Mouse (Mus musculus) kidney, adult 2 months (tissue): ENCODE data around the gene Txnrd3. TPM values are rescaled to one million over a fixed set of nuclear protein-coding genes. Genes with fewer than 3 reads are reported as not detected.
A peak's percentile ranks its signal among the peaks of the same experiment; 100 is the strongest.

Experiments
- DNase-seq: peaks from one replicate; pipeline ENCODE4 v3.0.0; 2021
- H3K27ac ChIP-seq: fragments of 200-500 bp; 2 replicates; pipeline ENCODE4 v1.5.1; 2012; ENCODE audit warnings: low read depth, low read length, control low read depth, inconsistent platforms; ENCODE audit not compliant: insufficient read depth
- H3K27me3 ChIP-seq: fragments of 200-500 bp; replicated peaks from 2 replicates; pipeline ENCODE4 v1.6.1; 2012; ENCODE audit warnings: mild to moderate bottlenecking, moderate library complexity, low read length, inconsistent platforms; ENCODE audit not compliant: control insufficient read depth, insufficient read depth
- H3K36me3 ChIP-seq: fragments of 200-500 bp; 2 replicates; pipeline ENCODE4 v1.6.1; 2012; ENCODE audit warnings: mild to moderate bottlenecking, moderate library complexity, low read length, inconsistent platforms; ENCODE audit not compliant: control insufficient read depth, insufficient read depth
- H3K4me1 ChIP-seq: fragments of 200-500 bp; 2 replicates; pipeline ENCODE4 v1.6.1; 2011; ENCODE audit warnings: low read length; ENCODE audit not compliant: control insufficient read depth, insufficient read depth
- H3K4me3 ChIP-seq: fragments of 200-500 bp; 2 replicates; pipeline ENCODE4 v1.5.1; 2011; ENCODE audit warnings: mild to moderate bottlenecking, low read depth, low read length, control low read depth; ENCODE audit not compliant: insufficient read depth
- CTCF ChIP-seq: fragments of 200-500 bp; conservative IDR thresholded peaks from 2 replicates; pipeline ENCODE4 v1.5.1; 2011; ENCODE audit warnings: low read depth, mild to moderate bottlenecking, control low read depth, low read length, moderate library complexity, mixed read lengths; ENCODE audit not compliant: insufficient read depth, insufficient read length
- POLR2A ChIP-seq: fragments of 200-500 bp; IDR thresholded peaks from one replicate; pipeline ENCODE4 v1.6.1; 2011; ENCODE audit warnings: low read depth, low read length, control low read depth
- WGBS: fragments of 180-500 bp; shearing (Covaris S2); methylation state at CpG from one replicate; pipeline ENCODE4 v1.1.7; 2018; 5-methylcytosine and 5-hydroxymethylcytosine counted together
- polyA plus RNA-seq: library from polyadenylated mRNA; depleted of rRNA; stranded (reverse); fragments of >200 nt; gene quantifications from 2 replicates; pipeline ENCODE4 v1.2.3, GENCODE M21; 2012

Txnrd3 gene
- polyA plus RNA-seq, 1 experiment = 16.9 TPM

GRCm38 (mm10) chr6:89614107-89614471 is 29.7 kb upstream of the Txnrd3 start:
- H3K27me3 ChIP-seq = no peaks in the 10 kb centered on the region
- H3K4me3 ChIP-seq = no peak overlapping the region
- no peaks in the 10 kb centered on the region for H3K36me3 ChIP-seq
- peaks cover 10% of the 10 kb centered on the region; the same call in 1 of the 2 replicates for H3K4me1 ChIP-seq
- H3K27ac ChIP-seq = no peak overlapping the region
- WGBS = 19% methylated on average over 2 of the region's 2 CpGs
- DNase-seq = no peak
- no peak for TF ChIP-seq CTCF
- no peak for TF ChIP-seq POLR2A

GRCm38 (mm10) chr6:89614596-89615372 is 29.0 kb upstream of the Txnrd3 start:
- Histone ChIP-seq H3K4me3 (no peak overlapping the region), H3K27me3 (no peaks in the 10 kb centered on the region), H3K27ac (peak overlapping the region; percentile 49; the same call in 1 of the 2 replicates), H3K4me1 (peaks cover 10% of the 10 kb centered on the region; the same call in 1 of the 2 replicates), H3K36me3 (no peaks in the 10 kb centered on the region)
- TF ChIP-seq POLR2A (no peak), CTCF (no peak)
- 34% methylated on average over 7 of the region's 7 CpGs for WGBS
- DNase-seq = peak; percentile 91

GRCm38 (mm10) chr6:89615373-89615755 is 28.4 kb upstream of the Txnrd3 start:
- peak; percentile 64 for DNase-seq

GRCm38 (mm10) chr6:89622647-89623046 is 21.1 kb upstream of the Txnrd3 start:
- H3K27ac ChIP-seq = no peak overlapping the region
- no peaks in the 10 kb centered on the region for H3K36me3 ChIP-seq
- no peak for TF ChIP-seq POLR2A
- TF ChIP-seq CTCF = 0 out of 2 replicates have a peak, but pooled peaks have one; percentile 16
- WGBS = 88% methylated on average over 3 of the region's 3 CpGs
- H3K4me3 ChIP-seq = no peak overlapping the region
- no peak for DNase-seq
- H3K4me1 ChIP-seq = no peaks in the 10 kb centered on the region
- no peaks in the 10 kb centered on the region for H3K27me3 ChIP-seq

More at GRCm38 (mm10) chr6:89615373-89615755, 28.4 kb upstream of the Txnrd3 start:
- no peak for TF ChIP-seq POLR2A
- no peak for TF ChIP-seq CTCF
- H3K4me3 ChIP-seq = no peak overlapping the region
- H3K4me1 ChIP-seq = peaks cover 10% of the 10 kb centered on the region; the same call in 1 of the 2 replicates
- 26% methylated on average over 7 of the region's 7 CpGs for WGBS
- H3K27me3 ChIP-seq = no peaks in the 10 kb centered on the region
- H3K36me3 ChIP-seq = no peaks in the 10 kb centered on the region
- H3K27ac ChIP-seq = peak overlapping the region; percentile 44; the same call in 1 of the 2 replicates

GRCm38 (mm10) chr6:89628045-89628785 is 15.6 kb upstream of the Txnrd3 start:
- Histone ChIP-seq H3K27ac (no peak overlapping the region), H3K4me3 (no peak overlapping the region), H3K36me3 (no peaks in the 10 kb centered on the region), H3K27me3 (no peaks in the 10 kb centered on the region), H3K4me1 (0 out of 2 replicates have a peak, but pooled peaks cover 2% of the 10 kb centered on the region)
- no peak for TF ChIP-seq POLR2A
- no peak for TF ChIP-seq CTCF
- 58% methylated on average over 8 of the region's 8 CpGs for WGBS
- DNase-seq = no peak

- DNase-seq = peak; percentile 92
- H3K36me3 ChIP-seq = no peaks in the 10 kb centered on the region
- peaks cover 4% of the 10 kb centered on the region; the same call in 1 of the 2 replicates for H3K4me1 ChIP-seq
- TF ChIP-seq CTCF = peak; percentile 65
- TF ChIP-seq POLR2A = no peak
- no peaks in the 10 kb centered on the region for H3K27me3 ChIP-seq
- no peak overlapping the region for H3K4me3 ChIP-seq
- no peak overlapping the region for H3K27ac ChIP-seq
- WGBS = 15% methylated on average over 10 of the region's 10 CpGs
Measured at GRCm38 (mm10) chr6:89631809-89632562, 11.8 kb upstream of the Txnrd3 start.
